Mouse (Mus musculus) megakaryocyte, embryonic 14.5 days (primary cell): ENCODE data around the gene 1810010H24Rik.
"Not testable (repeated sequence)": the region's sequence is repeated elsewhere in the genome, so short reads cannot be mapped to it uniquely, and the experiment has no call there.

Experiments
- FLI1 ChIP-seq: IDR thresholded peaks from 2 replicates; pipeline ENCODE4 v1.6.1; 2012; ENCODE audit warnings: low read length, inconsistent platforms, mixed read lengths
- GATA1 ChIP-seq: IDR thresholded peaks from 3 replicates; pipeline ENCODE4 v1.6.1; 2012; ENCODE audit warnings: mixed read lengths, low read length, inconsistent platforms, borderline replicate concordance

DNA sequence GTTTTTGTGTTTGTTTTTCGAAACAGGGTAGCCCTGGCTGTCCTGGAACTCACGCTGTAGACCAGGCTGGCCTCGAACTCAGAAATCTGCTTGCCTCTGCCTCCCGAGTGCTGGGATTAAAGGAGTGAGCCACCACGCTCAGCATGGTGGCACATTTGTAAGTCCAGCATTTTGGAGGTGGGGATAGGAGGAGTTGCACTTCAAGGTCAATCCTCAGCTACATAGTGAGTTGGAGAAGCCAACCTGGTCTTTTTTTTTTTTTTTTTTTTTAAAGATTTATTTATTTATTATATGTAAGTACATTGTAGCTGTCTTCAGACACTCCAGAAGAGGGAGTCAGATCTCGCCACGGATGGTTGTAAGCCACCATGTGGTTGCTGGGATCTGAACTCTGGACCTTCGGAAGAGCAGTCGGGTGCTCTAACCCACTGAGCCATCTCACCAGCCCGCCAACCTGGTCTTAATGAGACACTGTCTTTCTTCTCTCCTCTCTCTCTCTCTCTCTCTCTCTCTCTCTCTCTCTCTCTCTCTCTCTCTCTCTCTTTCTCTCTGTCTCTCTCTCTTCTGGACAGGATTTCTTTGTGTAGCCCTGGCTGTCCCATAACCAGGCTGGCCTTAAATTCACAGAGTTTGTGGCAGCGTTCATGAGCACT, 9.8 kb upstream of the 1810010H24Rik start:
- not testable (repeated sequence) for TF ChIP-seq GATA1, FLI1
